Mouse (Mus musculus): ENCODE data around the gene Zfp362. TPM values are rescaled to one million over a fixed set of nuclear protein-coding genes. Genes with fewer than 3 reads are reported as not detected.

The Zfp362 gene
- polyA plus RNA-seq (2015; fragmentation: Nextera tagmentation; extraction: Ambion mirVana): 12.6 and 12.9 TPM in 2 replicates

DNA sequence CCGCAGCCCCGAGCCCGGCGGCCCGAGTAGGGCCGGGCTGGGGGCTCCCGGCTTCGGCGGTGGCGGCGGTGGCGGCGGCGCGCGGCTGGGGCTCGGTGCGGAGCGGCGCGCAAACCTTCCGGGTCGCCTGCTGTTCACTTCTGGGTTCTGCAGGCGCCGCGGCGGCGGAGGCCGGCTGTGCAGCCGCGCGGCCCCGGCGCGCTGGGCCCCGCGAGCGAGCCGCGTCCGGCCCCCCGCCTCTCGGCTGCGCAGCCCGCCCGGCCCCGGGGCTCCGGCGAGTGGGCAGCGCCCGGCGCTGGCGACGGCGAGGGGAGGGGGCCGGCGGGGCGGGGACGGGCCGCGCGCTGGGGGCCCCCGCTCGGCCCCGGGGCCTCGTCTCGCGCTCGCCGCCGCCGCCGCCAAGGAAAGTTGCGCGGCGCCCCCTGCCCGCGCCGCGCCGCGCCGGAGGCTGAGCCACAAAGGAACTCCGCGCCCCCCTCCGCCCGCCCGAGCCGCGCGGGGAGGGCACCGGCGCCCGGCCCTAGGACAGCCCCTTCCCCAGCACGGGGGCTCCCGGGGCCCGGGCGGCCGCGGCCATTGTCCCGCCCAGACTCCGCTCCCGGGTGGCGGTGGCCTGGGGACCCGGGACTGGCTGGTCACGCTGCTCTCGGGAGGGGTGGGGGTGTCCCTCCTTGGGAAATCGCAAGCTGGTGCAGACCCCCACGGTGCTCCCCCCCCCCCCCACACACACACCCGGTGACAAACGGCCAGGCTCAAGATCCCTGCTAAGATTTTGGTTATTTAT lies at the start of gene Zfp362:
TSS of gene Zfp362 (minus strand) at position 3 of the 784 bp plus-strand sequence.
- Histone ChIP-seq H3K4me2 (replicated peaks; ENCODE audit: low read depth) (peak within 1 kb of the TSS; percentile 98), H3K4me3 (ENCODE audit: low read depth, low read length) (peak within 1 kb of the TSS; percentile 76), H3K9me3 (ENCODE audit: control insufficient read depth) (no peaks in the 10 kb centered on the region), H3K9ac (ENCODE audit: low read depth, low read length) (peak within 1 kb of the TSS; percentile 99), H3K27ac (ENCODE audit: low read depth, low read length) (peak within 1 kb of the TSS; percentile 96), H3K36me3 (ENCODE audit: control insufficient read depth, insufficient read depth) (no peaks in the 10 kb centered on the region), H3K4me1 (replicated peaks; ENCODE audit: control insufficient read depth, insufficient read depth, low read length) (0 out of 2 replicates have a peak, but pooled peaks cover 6% of the 10 kb centered on the region), H3K27me3 (replicated peaks; ENCODE audit: control insufficient read depth, insufficient read depth, low read length) (no peaks in the 10 kb centered on the region)
- 0 out of 2 replicates have a peak, but pooled peaks have one; percentile 0 for TF ChIP-seq CTCF (IDR thresholded peaks at IDR 0.05; ENCODE audit: low read depth)
- 0% methylated on average over 48 of the region's 111 CpGs for WGBS
- ATAC-seq: peak; percentile 72

DNA sequence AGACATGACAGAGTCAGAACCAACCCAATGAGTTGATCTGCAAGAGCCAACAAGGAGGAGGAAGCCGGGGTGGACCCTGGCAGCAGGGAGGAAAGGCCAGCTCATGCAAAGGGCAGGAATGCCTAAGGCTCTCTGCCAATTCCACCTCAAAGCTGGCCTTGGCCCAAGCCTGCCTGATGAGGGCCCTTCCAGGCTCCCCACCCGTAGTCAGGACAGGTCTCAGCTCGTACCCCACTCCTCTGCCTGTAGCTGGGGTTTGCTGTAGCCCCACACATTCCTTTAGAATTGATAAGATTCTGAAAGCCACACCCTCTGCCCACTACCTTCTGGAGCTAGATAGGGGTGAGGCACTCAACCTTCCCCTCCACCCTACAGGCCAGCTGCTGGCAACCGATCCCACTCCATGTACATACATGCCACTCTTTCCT lies 49.8 kb upstream of the Zfp362 start:
- Histone ChIP-seq H3K4me1 (replicated peaks; ENCODE audit: control insufficient read depth, insufficient read depth, low read length) (no peaks in the 10 kb centered on the region), H3K4me2 (replicated peaks; ENCODE audit: low read depth) (no peak overlapping the region), H3K27ac (ENCODE audit: low read depth, low read length) (no peak overlapping the region), H3K9ac (ENCODE audit: low read depth, low read length) (no peak overlapping the region), H3K36me3 (ENCODE audit: control insufficient read depth, insufficient read depth) (no peaks in the 10 kb centered on the region), H3K27me3 (replicated peaks; ENCODE audit: control insufficient read depth, insufficient read depth, low read length) (no peaks in the 10 kb centered on the region), H3K4me3 (ENCODE audit: low read depth, low read length) (no peak overlapping the region), H3K9me3 (ENCODE audit: control insufficient read depth) (no peaks in the 10 kb centered on the region)
- peak; percentile 28; the same call in 1 of the 2 replicates for ATAC-seq
- TF ChIP-seq CTCF (IDR thresholded peaks at IDR 0.05; ENCODE audit: low read depth): no peak
- WGBS: 35% methylated on average over 4 of the region's 4 CpGs

DNA sequence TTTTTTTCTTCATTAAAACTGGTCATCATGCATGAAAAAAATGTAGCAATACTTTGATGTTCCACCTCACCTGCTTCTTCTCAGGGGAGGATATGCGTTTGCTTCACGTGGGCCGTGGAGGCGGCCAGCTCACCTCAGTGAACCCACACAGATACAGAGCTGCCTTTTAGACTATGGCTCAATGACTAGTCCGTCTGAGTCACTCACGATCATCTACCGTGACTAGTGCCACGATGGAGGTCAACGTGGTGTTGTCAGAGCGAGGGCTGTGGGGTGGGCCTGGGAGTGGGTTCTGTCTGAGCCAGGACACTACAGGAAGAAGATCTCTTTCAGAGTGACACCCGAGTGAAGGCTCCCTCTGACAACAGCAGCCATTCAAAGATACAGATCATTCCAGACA lies 47.3 kb upstream of the Zfp362 start:
- Histone ChIP-seq H3K9me3 (ENCODE audit: control insufficient read depth) (no peaks in the 10 kb centered on the region), H3K9ac (ENCODE audit: low read depth, low read length) (no peak overlapping the region), H3K36me3 (ENCODE audit: control insufficient read depth, insufficient read depth) (no peaks in the 10 kb centered on the region), H3K4me1 (replicated peaks; ENCODE audit: control insufficient read depth, insufficient read depth, low read length) (no peaks in the 10 kb centered on the region), H3K4me2 (replicated peaks; ENCODE audit: low read depth) (no peak overlapping the region), H3K4me3 (ENCODE audit: low read depth, low read length) (no peak overlapping the region), H3K27me3 (replicated peaks; ENCODE audit: control insufficient read depth, insufficient read depth, low read length) (no peaks in the 10 kb centered on the region), H3K27ac (ENCODE audit: low read depth, low read length) (no peak overlapping the region)
- ATAC-seq: no peak
- WGBS: 85% methylated on average over 11 of the region's 11 CpGs
- TF ChIP-seq CTCF (IDR thresholded peaks at IDR 0.05; ENCODE audit: low read depth): no peak

DNA sequence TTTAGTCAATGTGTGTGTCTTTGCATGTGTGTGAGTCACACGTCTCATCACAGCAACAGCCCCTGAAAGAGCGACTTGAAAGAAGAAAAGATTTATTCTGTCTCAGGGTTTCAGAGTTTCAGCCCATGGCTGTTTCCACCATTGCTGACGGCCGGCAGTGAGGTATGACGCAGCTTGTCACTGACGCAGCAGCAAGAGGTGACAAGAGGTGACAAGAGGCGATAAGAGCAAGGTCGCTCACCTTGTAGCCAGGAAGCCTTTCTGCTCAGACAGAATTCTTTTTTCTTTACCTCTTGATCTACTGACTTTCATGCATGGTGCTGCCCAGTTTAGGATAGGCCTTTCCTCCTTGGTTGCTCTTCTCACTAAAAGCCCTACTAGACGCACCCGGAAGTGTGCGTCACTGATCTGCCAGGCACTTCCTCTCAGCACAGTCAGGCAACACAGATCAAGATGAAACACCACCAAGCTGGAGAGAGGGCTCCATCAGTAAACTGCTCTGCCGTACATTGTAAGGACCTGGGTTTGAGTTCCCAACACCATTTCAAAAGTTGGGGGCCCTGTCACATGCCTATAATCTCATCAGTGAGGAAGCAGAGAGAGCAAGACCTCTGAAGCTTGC lies 46.5 kb upstream of the Zfp362 start:
- no peak overlapping the region for H3K27ac ChIP-seq (ENCODE audit: low read depth, low read length)
- 75% methylated on average over 12 of the region's 12 CpGs for WGBS
- TF ChIP-seq CTCF (IDR thresholded peaks at IDR 0.05; ENCODE audit: low read depth): no peak
- H3K4me2 ChIP-seq (replicated peaks; ENCODE audit: low read depth): no peak overlapping the region
- H3K4me1 ChIP-seq (replicated peaks; ENCODE audit: control insufficient read depth, insufficient read depth, low read length): no peaks in the 10 kb centered on the region
- H3K36me3 ChIP-seq (ENCODE audit: control insufficient read depth, insufficient read depth): no peaks in the 10 kb centered on the region
- no peak overlapping the region for H3K9ac ChIP-seq (ENCODE audit: low read depth, low read length)
- no peak overlapping the region for H3K4me3 ChIP-seq (ENCODE audit: low read depth, low read length)
- H3K27me3 ChIP-seq (replicated peaks; ENCODE audit: control insufficient read depth, insufficient read depth, low read length): no peaks in the 10 kb centered on the region
- no peak for ATAC-seq
- H3K9me3 ChIP-seq (ENCODE audit: control insufficient read depth): no peaks in the 10 kb centered on the region

DNA sequence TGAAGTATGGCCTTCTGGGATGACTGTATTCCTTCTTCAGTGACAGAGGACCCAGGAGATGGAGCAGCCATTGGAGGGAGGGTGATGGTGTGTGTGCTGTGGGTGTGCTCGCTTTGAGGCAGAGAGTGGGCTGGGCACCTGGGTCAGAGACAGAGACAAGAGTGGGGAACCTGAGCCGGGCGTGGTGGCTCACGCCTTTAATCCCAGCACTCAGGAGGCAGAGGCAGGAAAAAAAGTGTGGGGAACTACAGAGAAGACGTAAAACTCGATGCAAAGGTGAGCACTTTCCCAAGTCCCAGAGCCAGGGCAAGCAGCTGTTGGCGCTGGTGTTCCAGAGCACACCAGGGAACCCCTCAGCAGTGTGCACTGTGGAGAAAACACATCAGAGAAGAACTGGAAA lies 43.8 kb upstream of the Zfp362 start:
- Histone ChIP-seq H3K9ac (ENCODE audit: low read depth, low read length) (no peak overlapping the region), H3K4me2 (replicated peaks; ENCODE audit: low read depth) (no peak overlapping the region), H3K36me3 (ENCODE audit: control insufficient read depth, insufficient read depth) (no peaks in the 10 kb centered on the region), H3K4me3 (ENCODE audit: low read depth, low read length) (no peak overlapping the region), H3K27me3 (replicated peaks; ENCODE audit: control insufficient read depth, insufficient read depth, low read length) (no peaks in the 10 kb centered on the region), H3K9me3 (ENCODE audit: control insufficient read depth) (no peaks in the 10 kb centered on the region), H3K4me1 (replicated peaks; ENCODE audit: control insufficient read depth, insufficient read depth, low read length) (no peaks in the 10 kb centered on the region), H3K27ac (ENCODE audit: low read depth, low read length) (no peak overlapping the region)
- ATAC-seq: no peak
- WGBS: 55% methylated on average over 7 of the region's 7 CpGs
- TF ChIP-seq CTCF (IDR thresholded peaks at IDR 0.05; ENCODE audit: low read depth): no peak

DNA sequence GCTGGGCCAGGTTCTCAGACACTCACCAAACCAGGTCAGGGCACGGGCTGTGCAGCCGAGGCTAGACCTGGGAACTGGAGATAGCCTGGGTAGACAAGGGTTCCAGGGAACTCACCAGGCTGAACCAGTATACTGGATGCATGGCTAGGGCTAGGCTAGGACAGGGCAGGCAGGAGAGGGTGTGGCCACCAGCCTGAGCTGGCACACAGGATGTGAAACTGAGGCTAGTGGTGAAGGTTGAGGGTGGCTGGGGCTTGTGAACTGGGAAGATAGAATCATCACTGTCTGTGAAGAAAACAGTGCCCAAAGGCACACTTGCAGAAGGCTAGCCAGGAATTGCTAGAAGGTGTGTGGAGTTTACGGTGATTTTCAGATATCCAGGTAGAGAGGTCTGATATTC lies 43.1 kb upstream of the Zfp362 start:
- Histone ChIP-seq H3K9ac (ENCODE audit: low read depth, low read length) (no peak overlapping the region), H3K27ac (ENCODE audit: low read depth, low read length) (no peak overlapping the region), H3K4me1 (replicated peaks; ENCODE audit: control insufficient read depth, insufficient read depth, low read length) (no peaks in the 10 kb centered on the region), H3K27me3 (replicated peaks; ENCODE audit: control insufficient read depth, insufficient read depth, low read length) (no peaks in the 10 kb centered on the region), H3K4me3 (ENCODE audit: low read depth, low read length) (no peak overlapping the region), H3K4me2 (replicated peaks; ENCODE audit: low read depth) (no peak overlapping the region), H3K9me3 (ENCODE audit: control insufficient read depth) (no peaks in the 10 kb centered on the region), H3K36me3 (ENCODE audit: control insufficient read depth, insufficient read depth) (no peaks in the 10 kb centered on the region)
- WGBS: 91% methylated on average over 3 of the region's 3 CpGs
- no peak for ATAC-seq
- no peak for TF ChIP-seq CTCF (IDR thresholded peaks at IDR 0.05; ENCODE audit: low read depth)

Measured in intestine, postnatal 0 days (tissue).